Mouse (Mus musculus) urinary bladder, postnatal 36 days (tissue): Measurements from ENCODE around the gene S1pr5.
"Not testable (repeated sequence)": the region's sequence is repeated elsewhere in the genome, so short reads cannot be mapped to it uniquely, and the experiment has no call there.

Experiments
- DNase-seq, 2 experiments: peaks; one replicate each; pipeline ENCODE4 v3.0.0; 2022; ENCODE audit warnings: low spot score in 2 of 2, mixed read lengths in 1 of 2

S1pr5 gene

GRCm38 (mm10) chr9:21248326-21248725 is at the start of gene S1pr5:
Gene S1pr5 (minus strand): TSS chr9:21248443.
- DNase-seq = peak; percentile 29 to 52

GRCm38 (mm10) chr9:21292271-21292670 is 44.0 kb upstream of the S1pr5 start:
- no peak for DNase-seq

DNA sequence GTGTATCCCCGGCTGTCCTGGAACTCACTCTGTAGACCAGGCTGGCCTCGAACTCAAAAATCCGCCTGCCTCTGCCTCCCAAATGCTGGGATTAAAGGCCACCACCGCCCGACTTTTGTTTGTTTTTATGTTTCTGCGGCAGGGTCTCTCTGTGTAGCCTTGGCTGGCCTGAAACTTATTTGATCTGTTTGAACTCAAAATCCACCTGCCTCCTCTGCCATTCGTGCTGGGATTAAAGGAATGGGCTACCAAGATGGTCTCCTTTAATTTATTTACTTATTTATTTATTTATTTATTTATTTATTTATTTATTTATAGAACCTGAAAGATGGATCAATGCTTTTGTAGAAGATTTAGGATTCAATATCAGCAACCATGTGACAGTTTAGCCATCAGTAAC is 43.6 kb upstream of the S1pr5 start:
- not testable (repeated sequence) for DNase-seq

DNA sequence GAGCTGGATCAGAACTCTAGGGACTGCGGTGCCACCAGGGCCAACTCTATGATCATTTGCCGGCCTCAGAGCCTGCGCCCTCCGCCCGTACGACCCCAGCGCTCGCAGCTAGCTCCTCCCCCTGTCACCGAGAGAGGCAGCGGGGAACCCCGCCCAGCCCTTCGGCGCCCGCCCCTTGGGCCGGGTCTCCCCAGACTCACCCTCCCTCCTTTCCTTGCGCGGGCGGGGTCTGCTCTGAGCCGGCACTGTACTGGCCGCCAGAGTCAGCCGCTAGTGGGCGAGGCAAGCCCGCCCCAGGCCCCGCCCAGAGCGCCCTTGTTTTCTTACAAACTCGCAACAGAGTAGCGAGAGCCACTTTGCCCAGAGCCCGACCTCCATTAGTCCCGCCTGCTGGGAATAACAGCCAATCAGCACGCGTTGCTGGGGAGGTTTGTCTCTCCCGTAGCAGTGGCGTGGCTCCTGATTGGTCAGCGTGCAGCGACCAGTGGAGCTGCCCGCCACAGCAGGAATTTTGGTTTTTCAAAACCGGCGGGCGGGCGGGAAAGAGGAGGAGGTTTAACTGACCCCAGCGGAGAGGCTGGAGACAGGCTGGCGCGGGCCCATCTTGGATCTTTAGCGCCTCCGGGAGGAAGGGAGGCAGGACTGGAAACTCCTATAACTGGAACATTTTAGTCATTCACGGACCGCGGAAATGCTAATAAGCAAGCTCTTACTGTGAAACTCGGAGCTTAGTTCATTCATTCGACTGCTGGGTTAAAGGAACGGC is 43.0 kb upstream of the S1pr5 start, which contains the start of gene Cdkn2d:
Gene Cdkn2d (minus strand): TSS at position 386 of the 766 bp plus-strand sequence.
- peak; percentile 100 for DNase-seq

- peak in 1 of 2 experiments; percentile 40 for DNase-seq
These were observed 42.3 kb upstream of the S1pr5 start for GRCm38 (mm10) chr9:21290589-21290988.

DNA sequence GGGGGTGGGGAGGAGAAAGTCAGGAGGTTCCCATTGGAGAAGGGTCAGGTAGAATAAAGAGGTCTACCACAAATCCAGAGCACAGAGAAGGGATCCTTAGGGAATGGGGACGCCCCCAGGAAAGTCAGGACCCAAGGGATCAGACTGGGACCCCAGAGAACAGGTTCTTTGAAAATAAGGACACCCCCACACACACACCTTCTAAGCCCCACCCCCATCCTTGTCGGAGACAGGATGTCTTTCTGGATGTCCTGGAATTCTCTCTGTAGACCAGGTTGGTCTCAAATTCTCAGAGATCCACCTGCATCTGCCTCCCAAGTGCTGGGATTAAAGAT is 41.1 kb upstream of the S1pr5 start:
- no peak for DNase-seq

GRCm38 (mm10) chr9:21288404-21289336 is 40.4 kb upstream of the S1pr5 start:
- DNase-seq = no peak

DNA sequence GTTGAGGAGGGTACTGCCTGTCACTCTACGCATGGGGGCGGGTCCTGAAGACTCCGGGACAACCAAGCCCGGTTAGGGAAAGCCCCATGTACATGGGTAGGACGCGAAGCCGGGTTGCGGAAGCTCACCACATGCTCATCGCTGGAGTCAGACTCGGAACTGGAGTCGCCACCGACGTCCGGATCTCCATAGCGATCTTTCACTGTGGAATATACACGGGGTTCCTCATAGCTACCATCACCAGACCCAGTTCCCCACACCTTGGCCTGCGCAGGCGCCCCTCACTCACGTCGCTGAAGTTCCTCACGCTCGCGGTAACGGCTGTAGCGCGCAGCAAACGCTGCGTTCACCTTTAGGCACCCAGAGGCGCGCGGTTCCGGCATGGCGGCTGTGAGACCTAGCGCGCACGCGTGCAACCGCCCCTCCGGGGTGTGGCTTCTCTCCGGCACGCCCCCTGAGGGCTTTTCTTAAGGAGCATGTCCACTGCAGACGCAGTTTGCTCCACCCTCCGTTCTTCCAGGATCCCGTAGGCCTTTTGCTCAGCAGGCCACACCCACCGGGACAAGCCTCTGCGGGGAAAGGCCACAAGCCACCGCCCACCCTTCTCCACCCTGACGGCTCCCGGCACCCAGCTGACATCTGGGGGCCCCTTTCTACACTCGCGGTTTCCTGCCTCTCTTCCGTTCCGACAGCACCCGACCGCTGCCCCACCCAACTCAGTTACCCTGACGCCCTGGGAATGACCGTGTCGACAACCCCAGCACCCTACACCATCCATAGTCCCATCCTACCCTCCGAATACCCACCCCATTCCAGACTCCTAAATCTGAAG is 39.5 kb upstream of the S1pr5 start, which contains the start of gene Kri1:
Gene Kri1 (minus strand): TSS at position 399 of the 832 bp plus-strand sequence.
- DNase-seq = peak; percentile 97 to 98

DNA sequence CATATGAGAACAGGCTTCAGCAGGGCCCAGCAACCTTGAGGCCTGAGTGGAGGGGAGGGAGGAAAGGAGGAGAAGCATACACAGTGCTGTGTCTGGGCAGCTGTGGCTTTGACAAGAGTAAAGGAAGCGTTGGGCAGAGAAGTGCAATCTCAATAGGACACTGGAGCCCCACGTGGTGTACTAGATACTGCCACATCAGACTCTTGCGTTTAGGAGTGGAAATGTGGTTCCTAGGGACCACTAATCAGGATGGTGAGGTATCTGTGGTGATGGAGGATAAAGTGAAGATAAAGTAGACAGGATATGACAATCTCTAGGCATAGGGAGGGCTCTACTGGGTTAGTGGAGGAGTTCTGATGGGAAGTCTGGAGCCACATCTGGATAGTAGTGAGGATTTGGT is 38.5 kb upstream of the S1pr5 start:
- no peak for DNase-seq

GRCm38 (mm10) chr9:21283994-21284393 is 35.8 kb upstream of the S1pr5 start:
- DNase-seq = no peak

DNA sequence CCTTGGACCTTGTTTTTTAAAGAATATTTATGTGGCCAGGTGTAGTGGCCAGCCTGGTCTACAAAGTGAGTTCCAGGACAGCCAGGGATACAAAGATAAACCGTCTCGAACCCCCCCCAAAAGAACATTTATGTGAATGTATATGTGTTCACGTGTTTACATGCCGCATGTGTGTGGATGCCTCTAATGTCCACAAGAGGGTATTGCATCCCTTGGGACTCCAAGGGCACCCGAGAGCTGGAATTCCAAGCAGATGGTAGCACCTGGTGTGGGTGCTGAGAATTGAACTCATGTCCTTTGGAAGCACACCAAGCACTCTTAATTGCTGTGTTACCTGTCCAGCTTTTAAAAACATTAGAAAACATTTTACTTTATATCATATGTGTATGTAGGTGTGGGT is 35.3 kb upstream of the S1pr5 start:
- DNase-seq = no peak

DNA sequence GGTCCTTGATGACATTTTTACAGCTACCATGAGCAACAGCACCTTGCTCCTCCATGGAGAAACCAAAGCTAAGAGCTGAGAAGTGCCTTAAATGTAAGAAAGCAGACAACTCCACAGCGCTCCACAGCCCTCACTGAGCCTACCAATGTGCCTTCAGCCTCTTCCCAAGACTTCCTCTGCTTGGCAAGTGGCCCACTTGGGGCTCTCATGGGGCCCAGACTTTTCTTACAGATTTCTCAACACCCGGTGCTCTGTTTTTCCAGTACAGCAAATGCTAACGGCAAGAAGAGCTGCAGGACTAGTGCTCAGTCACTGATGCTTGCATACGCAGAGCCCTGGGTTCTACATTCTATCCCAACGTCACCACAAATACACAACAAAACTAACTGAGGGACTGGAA is 29.5 kb upstream of the S1pr5 start:
- peak in 1 of 2 experiments; percentile 57 for DNase-seq

DNA sequence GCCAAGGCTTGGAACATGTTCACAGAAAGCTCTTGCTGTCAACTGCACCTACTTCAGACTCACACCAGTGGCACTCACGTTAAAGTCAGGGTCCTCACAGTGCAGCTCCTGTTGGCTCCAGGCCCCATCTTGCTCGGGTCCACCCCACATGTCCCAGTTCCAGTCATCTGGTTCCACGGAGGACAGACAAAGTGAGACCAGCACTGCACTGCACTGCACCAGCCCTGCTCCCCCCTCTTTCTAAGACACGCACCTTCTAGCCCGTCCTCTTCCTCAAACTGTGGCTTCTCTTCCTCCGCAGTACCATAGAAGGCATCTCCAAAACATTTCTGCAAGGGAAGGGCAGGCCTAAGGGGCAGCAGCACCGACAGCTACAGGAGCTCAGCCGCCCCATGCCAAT is 28.1 kb upstream of the S1pr5 start:
- DNase-seq = no peak

GRCm38 (mm10) chr9:21275727-21276126 is 27.5 kb upstream of the S1pr5 start:
- no peak for DNase-seq

DNA sequence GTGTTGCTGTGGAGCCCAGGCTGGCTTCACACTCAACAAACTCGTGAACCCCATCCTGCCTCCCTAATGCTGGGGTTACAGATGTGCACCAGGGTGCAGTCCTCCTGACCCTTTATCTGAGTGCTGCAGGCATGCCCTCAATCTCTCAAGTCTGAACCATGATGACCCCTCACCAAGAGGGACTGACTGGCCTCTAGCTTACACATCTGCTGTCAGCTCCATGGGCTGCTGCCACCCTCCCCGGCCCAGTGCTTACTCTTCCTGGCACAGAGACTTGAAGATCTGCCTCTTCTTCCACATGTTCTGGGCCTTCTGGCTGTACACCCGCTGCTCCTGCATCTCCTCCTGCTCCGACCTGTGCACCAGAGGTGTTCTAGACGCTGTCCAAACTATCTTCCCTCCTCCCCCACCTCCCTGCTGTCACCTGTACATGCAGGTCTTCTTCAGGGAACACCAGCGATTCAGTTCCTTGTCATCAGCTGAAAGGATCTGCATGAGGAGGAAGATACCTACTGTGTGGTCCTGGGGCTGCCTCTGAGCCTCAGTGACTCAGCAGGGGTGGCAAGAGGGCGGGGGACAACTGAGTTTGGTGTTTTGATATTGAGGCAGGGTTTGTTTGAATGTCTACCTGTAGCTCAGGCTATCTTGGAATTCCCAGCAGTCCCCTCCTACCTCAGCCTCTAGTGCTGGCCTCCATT is 26.9 kb upstream of the S1pr5 start:
- no peak for DNase-seq

DNA sequence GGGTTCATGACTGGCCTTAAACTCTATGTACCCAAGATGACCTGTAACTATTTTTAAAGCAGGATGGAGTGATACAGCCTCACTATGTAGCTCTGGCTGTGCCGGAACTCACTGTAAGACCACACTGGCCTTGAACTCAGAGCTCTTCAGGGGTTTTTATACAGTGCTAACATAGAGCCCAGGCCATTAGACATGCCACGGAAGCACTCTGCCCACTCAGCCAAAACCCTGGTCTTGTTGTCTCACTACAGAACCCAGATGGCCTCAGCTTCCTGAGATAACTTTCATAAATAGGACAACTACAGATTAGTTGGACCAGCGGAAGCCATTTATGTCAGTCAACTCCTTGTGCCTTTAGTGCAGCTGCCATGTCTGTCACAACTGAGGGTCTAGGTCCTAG is 26.1 kb upstream of the S1pr5 start:
- no peak for DNase-seq

- no peak for DNase-seq
These were observed 25.4 kb upstream of the S1pr5 start for GRCm38 (mm10) chr9:21273520-21274228.

DNA sequence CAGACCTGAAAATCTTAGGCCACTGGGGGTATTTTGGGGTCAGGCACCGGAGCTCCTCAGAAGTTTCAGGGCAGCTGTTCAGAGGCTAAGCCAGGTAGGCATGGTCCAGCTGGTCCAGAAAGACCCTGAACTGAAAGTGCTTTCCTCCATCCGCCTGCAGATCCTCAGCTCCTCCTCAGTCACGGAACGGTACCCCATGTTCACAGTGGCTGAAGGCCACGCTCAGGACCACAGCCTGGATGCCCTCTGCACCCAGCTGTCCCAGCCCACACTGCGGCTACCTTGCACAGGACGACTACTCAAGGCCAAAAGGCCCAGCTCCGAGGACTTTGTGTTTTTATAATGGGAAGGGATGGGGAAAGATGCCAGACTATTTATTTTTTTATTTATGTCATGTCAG is 24.9 kb upstream of the S1pr5 start:
- DNase-seq = no peak

DNA sequence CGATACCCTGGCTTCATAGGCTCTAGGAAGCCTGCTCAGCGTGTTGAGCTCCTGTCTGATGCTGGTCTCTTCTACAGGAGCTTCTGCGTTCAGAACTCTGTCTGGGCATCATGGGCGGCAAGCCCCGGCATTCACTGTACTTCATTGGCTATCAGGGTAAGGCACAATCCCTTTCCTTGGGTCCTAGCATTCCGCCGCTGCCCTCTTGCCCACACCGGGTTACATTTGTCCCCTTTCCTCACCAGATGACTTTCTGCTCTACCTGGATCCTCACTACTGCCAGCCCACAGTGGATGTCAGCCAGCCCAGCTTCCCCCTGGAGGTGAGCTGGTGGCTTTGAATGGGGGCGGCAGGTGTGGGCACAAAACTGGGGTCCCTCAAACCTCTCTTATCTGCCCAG is 24.1 kb upstream of the S1pr5 start:
- no peak for DNase-seq

DNA sequence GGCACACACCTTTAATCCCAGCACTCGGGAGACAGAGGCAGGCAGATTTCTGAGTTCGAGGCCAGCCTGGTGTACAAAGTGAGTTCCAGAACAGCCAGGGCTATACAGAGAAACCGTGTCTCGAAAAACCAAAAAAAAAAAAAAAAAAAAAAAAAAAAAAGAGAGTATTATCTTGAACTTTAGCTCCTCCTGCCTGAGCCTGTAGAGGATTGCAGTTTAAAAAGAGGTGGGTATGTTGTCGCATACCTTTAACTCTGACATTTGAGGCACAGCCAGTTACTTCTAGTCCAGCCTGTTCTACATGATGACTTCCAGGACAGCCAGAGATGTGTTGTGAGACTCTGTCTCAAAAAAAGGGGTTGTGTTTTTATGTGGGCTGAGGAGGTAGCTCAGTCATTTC is 21.3 kb upstream of the S1pr5 start:
- not testable (repeated sequence) for DNase-seq

DNA sequence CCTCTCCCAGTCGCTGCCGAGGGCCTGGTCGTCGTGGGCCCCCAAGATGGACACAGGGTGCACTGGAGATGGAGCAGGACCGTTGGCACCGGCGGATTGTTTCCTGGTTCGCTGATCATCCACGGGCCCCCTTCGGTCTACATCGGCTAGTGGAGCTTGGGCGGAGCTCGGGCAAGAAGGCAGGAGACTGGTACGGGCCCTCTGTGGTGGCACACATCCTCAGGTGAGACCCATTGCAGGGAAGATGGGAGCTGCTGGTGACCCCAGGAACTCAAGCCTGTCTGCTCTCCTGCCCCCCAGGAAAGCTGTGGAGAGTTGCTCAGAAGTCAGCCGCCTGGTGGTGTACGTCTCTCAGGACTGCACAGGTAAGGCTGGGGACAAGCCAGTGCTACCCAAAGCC is 20.1 kb upstream of the S1pr5 start:
- DNase-seq = no peak
